Mouse (Mus musculus): ENCODE measurements around the gene Ldhal6b. TPM values are rescaled to one million over a fixed set of nuclear protein-coding genes. Genes with fewer than 3 reads are reported as not detected.

Ldhal6b gene
- polyA plus RNA-seq, 1 experiment, result 0.20 TPM

DNA sequence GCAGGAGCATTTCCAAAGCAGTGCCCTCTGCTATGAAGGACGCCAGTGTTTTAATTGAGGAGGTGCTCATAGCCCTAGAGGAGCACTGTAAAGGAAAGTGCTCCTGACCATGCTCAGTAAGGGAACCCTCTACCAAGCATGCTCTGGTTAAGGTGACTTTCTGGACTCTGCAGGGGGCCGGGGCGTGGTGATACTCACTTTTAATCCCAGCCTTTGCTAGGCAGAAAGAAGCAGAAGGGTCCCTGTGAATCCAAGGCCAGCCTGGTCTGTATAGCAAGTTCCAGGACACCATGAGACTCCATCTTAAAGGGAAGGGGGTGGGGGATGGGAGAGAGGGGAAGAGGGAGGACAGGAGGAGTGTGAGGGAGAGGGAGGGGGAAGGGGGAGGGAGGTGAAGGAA, 30.2 kb downstream of the Ldhal6b start:
- Histone ChIP-seq H3K36me3 (ENCODE audit: control insufficient read depth, insufficient read depth, low read length) (no peaks in the 10 kb centered on the region), H3K4me1 (ENCODE audit: control insufficient read depth, insufficient read depth, insufficient read length, low read length) (no peaks in the 10 kb centered on the region), H3K27me3 (ENCODE audit: control insufficient read depth, insufficient read depth, low read length) (no peaks in the 10 kb centered on the region), H3K27ac (ENCODE audit: insufficient read depth, low read depth, low read length) (no peak overlapping the region), H3K4me3 (ENCODE audit: low read depth, low read length) (no peak overlapping the region)
- WGBS, result 79% methylated on average over 3 of the region's 3 CpGs
- TF ChIP-seq POLR2A (IDR thresholded peaks at IDR 0.05; ENCODE audit: low read depth, low read length) (no peak), CTCF (IDR thresholded peaks at IDR 0.05; ENCODE audit: extremely low read depth, insufficient read length, insufficient replicate concordance, low read depth, low read length) (no peak)

DNA sequence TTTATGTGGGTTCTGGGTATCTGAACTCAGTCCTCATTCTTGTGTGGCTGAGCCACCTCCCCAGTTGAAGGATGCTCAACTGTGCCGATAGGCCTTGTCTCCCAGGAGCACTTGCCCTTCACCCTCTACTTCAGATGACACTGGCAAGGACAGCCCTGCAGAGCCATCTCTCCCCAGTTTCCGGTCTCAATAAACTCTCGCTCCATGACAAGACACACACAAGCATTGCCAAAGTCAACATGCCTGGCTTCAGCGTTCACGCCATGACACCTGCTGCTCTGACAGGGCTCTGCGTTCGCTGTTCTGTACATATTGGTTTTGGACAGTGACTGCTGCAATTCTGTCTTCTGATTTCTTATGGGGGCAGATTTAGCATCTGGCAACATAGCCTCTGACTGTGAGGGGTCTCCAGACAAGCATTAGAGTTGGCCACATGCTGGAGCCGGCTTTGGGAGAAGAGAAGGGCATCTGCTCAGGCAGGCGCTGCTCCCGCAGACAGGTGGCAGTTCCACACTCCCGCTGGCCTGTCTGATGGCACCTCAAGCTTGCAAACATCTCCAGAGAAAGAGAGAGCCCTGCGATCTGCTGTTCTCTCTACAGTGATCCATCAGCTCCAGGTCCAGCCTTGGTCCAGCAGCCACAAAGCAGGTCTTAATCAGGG, 31.6 kb downstream of the Ldhal6b start:
- Histone ChIP-seq H3K27me3 (ENCODE audit: control insufficient read depth, insufficient read depth, low read length) (no peaks in the 10 kb centered on the region), H3K4me3 (ENCODE audit: low read depth, low read length) (no peak overlapping the region), H3K27ac (ENCODE audit: insufficient read depth, low read depth, low read length) (no peak overlapping the region), H3K4me1 (ENCODE audit: control insufficient read depth, insufficient read depth, insufficient read length, low read length) (no peaks in the 10 kb centered on the region), H3K36me3 (ENCODE audit: control insufficient read depth, insufficient read depth, low read length) (no peaks in the 10 kb centered on the region)
- no peak for TF ChIP-seq POLR2A (IDR thresholded peaks at IDR 0.05; ENCODE audit: low read depth, low read length)
- TF ChIP-seq CTCF (IDR thresholded peaks at IDR 0.05; ENCODE audit: extremely low read depth, insufficient read length, insufficient replicate concordance, low read depth, low read length), result no peak
- WGBS, result 73% methylated on average over 12 of the region's 12 CpGs

DNA sequence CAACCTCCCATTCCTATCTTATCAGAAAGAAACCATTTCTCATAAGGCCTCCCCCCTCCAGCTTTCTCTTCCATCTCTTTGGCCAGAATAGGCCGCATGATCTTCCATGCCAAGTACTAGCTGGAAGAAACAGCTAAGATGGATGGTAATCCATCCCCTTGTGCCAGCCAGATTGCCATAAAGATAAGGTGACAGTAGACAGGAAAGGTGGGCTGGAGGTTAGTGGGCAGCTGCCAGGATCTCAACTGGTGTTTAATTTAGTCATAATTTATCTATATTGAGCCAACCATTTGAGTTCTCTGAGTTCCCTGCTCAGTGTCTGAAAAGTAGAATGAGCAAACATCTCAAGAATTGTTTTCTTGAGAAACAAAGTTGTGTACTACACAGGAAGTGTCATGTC, 32.9 kb downstream of the Ldhal6b start:
- TF ChIP-seq CTCF (IDR thresholded peaks at IDR 0.05; ENCODE audit: extremely low read depth, insufficient read length, insufficient replicate concordance, low read depth, low read length) (no peak), POLR2A (IDR thresholded peaks at IDR 0.05; ENCODE audit: low read depth, low read length) (no peak)
- Histone ChIP-seq H3K36me3 (ENCODE audit: control insufficient read depth, insufficient read depth, low read length) (no peaks in the 10 kb centered on the region), H3K4me1 (ENCODE audit: control insufficient read depth, insufficient read depth, insufficient read length, low read length) (no peaks in the 10 kb centered on the region), H3K27me3 (ENCODE audit: control insufficient read depth, insufficient read depth, low read length) (no peaks in the 10 kb centered on the region), H3K4me3 (ENCODE audit: low read depth, low read length) (no peak overlapping the region), H3K27ac (ENCODE audit: insufficient read depth, low read depth, low read length) (no peak overlapping the region)
- WGBS, result 73% methylated on average over 1 of the region's 1 CpGs

DNA sequence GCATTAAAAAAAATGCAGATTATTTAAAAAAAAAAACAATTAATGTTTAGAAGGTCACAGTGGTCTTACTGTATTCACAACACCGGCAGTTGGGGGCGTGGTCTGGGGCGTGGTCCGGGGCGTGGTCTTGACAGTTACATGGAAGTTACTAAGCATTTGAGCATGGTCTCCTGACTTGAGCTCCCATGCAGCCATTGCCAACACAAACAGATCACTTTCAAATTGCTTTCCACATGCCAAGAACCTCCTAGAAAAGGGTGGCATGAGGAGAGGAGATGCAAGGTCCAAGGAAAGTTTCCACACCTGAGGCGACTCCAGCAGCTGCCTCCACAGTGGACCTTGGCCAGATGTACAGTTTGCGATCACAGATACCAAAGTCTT, 40.6 kb downstream of the Ldhal6b start:
- TF ChIP-seq POLR2A (IDR thresholded peaks at IDR 0.05; ENCODE audit: low read depth, low read length), result no peak
- no peak for TF ChIP-seq CTCF (IDR thresholded peaks at IDR 0.05; ENCODE audit: extremely low read depth, insufficient read length, insufficient replicate concordance, low read depth, low read length)
- H3K27ac ChIP-seq (ENCODE audit: insufficient read depth, low read depth, low read length), result no peak overlapping the region
- WGBS, result 11% methylated on average over 7 of the region's 7 CpGs
- no peak overlapping the region for H3K4me3 ChIP-seq (ENCODE audit: low read depth, low read length)
- H3K4me1 ChIP-seq (ENCODE audit: control insufficient read depth, insufficient read depth, insufficient read length, low read length), result peaks cover 1% of the 10 kb centered on the region; the same call in 1 of the 2 replicates
- H3K27me3 ChIP-seq (ENCODE audit: control insufficient read depth, insufficient read depth, low read length), result no peaks in the 10 kb centered on the region
- no peaks in the 10 kb centered on the region for H3K36me3 ChIP-seq (ENCODE audit: control insufficient read depth, insufficient read depth, low read length)

DNA sequence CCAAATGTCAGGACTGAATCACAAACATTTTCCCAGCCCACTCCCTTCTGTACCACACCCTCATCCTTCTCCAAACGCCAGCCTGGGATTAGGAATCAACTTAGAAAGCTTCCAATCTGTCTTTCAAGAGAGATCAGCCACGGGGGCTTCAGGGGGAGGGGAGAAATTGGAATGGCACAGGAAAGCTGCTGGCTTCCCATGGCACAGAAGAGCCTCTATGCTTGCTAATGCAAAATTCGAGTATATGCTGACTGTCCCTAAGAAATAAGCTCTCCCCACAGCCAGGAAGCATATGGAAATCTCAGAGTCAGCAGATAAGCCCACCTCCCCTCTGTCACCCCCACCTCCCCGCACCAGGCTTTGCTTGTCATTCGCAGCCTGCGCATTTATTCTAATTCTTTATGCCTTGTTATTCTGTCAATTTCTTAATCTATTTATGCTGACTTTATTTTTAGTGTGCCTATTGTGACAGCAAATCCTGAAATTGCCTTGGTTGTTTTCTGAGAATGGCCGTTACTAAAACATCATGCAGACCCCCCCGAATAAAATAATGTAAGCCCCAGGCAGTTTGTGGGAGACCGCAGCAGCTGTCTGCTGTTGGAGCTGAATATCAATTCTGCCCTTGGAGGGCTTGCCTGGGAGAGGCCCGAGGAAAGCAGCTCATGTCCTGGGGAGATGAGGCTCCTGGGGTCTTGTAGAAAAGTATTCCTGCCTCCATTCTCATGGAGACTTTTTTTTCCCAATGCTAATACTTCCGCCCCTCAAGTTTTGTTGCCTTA, 41.2 kb downstream of the Ldhal6b start:
- Histone ChIP-seq H3K4me3 (ENCODE audit: low read depth, low read length) (no peak overlapping the region), H3K27ac (ENCODE audit: insufficient read depth, low read depth, low read length) (no peak overlapping the region), H3K4me1 (ENCODE audit: control insufficient read depth, insufficient read depth, insufficient read length, low read length) (peaks cover 1% of the 10 kb centered on the region; the same call in 1 of the 2 replicates), H3K36me3 (ENCODE audit: control insufficient read depth, insufficient read depth, low read length) (no peaks in the 10 kb centered on the region), H3K27me3 (ENCODE audit: control insufficient read depth, insufficient read depth, low read length) (no peaks in the 10 kb centered on the region)
- TF ChIP-seq CTCF (IDR thresholded peaks at IDR 0.05; ENCODE audit: extremely low read depth, insufficient read length, insufficient replicate concordance, low read depth, low read length), result no peak
- no peak for TF ChIP-seq POLR2A (IDR thresholded peaks at IDR 0.05; ENCODE audit: low read depth, low read length)
- 47% methylated on average over 11 of the region's 11 CpGs for WGBS

DNA sequence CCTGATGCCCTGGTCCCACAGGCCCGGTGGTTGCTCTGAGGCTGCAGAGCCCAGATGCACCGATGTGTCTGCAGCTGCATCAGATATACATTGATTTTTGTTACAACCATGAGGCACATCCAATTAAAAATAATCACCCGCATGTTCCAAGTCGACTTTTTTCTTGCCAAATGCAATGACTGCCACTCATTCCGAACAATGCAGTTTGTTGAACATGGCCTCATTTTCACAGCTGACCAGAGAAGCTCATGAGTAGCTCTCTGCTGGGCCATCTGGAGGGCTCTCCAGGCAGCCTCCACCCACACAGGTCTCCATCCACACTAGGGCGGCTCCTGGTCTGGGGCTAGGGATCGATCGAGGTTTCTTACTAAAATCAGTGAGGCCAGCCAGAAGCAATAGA, 45.6 kb downstream of the Ldhal6b start:
- Histone ChIP-seq H3K4me3 (ENCODE audit: low read depth, low read length) (no peak overlapping the region), H3K4me1 (ENCODE audit: control insufficient read depth, insufficient read depth, insufficient read length, low read length) (peaks cover under 1% of the 10 kb centered on the region; the same call in 1 of the 2 replicates), H3K36me3 (ENCODE audit: control insufficient read depth, insufficient read depth, low read length) (no peaks in the 10 kb centered on the region), H3K27me3 (ENCODE audit: control insufficient read depth, insufficient read depth, low read length) (no peaks in the 10 kb centered on the region), H3K27ac (ENCODE audit: insufficient read depth, low read depth, low read length) (no peak overlapping the region)
- TF ChIP-seq POLR2A (IDR thresholded peaks at IDR 0.05; ENCODE audit: low read depth, low read length) (no peak), CTCF (IDR thresholded peaks at IDR 0.05; ENCODE audit: extremely low read depth, insufficient read length, insufficient replicate concordance, low read depth, low read length) (no peak)
- 83% methylated on average over 8 of the region's 8 CpGs for WGBS

DNA sequence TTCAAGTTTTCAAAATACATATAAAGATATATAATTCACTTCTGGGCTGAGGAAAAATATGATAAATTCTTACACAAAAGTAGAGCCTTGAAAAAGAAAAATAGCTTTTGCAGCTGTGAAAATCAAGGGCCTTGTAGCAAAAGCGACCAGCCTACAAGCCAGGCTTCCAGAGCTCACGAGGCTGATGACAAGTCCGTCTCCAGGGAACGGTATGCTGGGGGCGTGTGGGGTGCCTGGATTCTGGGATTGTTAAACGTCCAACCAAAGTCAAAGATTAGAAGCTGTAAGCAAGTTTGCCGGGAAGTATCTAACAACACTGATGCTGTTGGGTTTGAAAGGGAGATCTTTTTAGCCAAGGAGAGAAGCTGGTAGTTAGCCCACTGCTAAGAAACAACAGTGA, 47.0 kb downstream of the Ldhal6b start:
- WGBS, result 69% methylated on average over 7 of the region's 7 CpGs
- H3K4me3 ChIP-seq (ENCODE audit: low read depth, low read length), result no peak overlapping the region
- TF ChIP-seq CTCF (IDR thresholded peaks at IDR 0.05; ENCODE audit: extremely low read depth, insufficient read length, insufficient replicate concordance, low read depth, low read length) (no peak), POLR2A (IDR thresholded peaks at IDR 0.05; ENCODE audit: low read depth, low read length) (no peak)

More for the DNA sequence above, 47.0 kb downstream of the Ldhal6b start:
- H3K4me1 ChIP-seq (ENCODE audit: control insufficient read depth, insufficient read depth, insufficient read length, low read length), result no peaks in the 10 kb centered on the region
- H3K27ac ChIP-seq (ENCODE audit: insufficient read depth, low read depth, low read length), result no peak overlapping the region
- no peaks in the 10 kb centered on the region for H3K27me3 ChIP-seq (ENCODE audit: control insufficient read depth, insufficient read depth, low read length)
- no peaks in the 10 kb centered on the region for H3K36me3 ChIP-seq (ENCODE audit: control insufficient read depth, insufficient read depth, low read length)

Data from small intestine, adult 2 months (tissue).